Mouse (Mus musculus): ENCODE data around the gene Ucn2.

DNA sequence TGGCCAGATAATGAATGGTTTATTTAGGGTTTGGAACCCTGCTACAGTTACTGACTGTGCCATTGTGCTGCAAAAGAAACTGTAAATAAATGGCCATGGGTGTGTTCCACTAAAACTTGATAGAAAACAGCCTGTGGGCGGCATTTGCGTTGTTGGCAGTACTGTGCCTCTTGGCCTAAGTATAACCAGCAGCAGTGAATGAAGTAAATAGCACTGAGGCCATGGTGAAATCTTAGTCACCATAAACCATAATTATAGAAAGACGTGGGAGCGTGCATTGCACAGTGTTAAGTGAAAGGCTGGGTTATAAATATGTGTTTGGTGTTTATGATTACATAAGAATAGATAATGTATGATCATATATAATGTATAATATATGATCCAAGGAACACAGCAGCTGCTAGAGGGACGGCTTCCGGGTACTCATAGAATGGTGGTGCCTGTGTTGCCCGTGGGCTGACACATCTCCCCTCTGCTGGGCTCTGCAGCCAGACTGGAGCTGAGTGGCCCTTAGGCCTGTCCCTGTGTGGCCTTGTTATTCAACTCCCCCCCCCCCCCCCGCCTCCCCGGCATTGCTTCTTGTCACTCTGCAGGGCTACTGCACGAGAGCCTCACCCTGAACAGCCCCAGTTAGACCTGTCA lies 23.3 kb downstream of the Ucn2 start:
- no peak for TF ChIP-seq MYOG (IDR thresholded peaks at IDR 0.05; ENCODE audit: control insufficient read depth, extremely low read depth, insufficient read length)
- no peak for TF ChIP-seq CTCF (IDR thresholded peaks at IDR 0.05; ENCODE audit: control insufficient read depth, insufficient read depth, insufficient read length)
- no peak for TF ChIP-seq USF1 (IDR thresholded peaks at IDR 0.05; ENCODE audit: low read depth)
- TF ChIP-seq MYOD1 (IDR thresholded peaks at IDR 0.05; ENCODE audit: control insufficient read depth, insufficient read length, low read depth) = no peak
- TF ChIP-seq CEBPB (IDR thresholded peaks at IDR 0.05; ENCODE audit: low read depth) = no peak
- TF ChIP-seq MAX (IDR thresholded peaks at IDR 0.05) = no peak
- TF ChIP-seq FOSL1 (IDR thresholded peaks at IDR 0.05; ENCODE audit: insufficient read depth, low read length, poor library complexity, severe bottlenecking) = no peak
